Mouse (Mus musculus): ENCODE results near the gene Prkcsh.

- TF ChIP-seq USF1 (IDR thresholded peaks at IDR 0.05; ENCODE audit: low read depth, low read length) (no peak), RCOR1 (IDR thresholded peaks at IDR 0.05; ENCODE audit: low read depth, low read length) (no peak)
Measured at GRCm38 (mm10) chr9:21983911-21984310, 18.7 kb upstream of the Prkcsh start.

Measured in MEL (cell line).